Mouse (Mus musculus) G1E (cell line): ENCODE measurements at regions not wholly inside any gene's neighbourhood (a gene's known extent, or its start where the extent isn't known, plus 50 kb on each side); places are given as distances from the start of the nearest gene placed in this dataset.

ENCODE experiments used
- CTCF ChIP-seq: IDR thresholded peaks from 2 replicates; pipeline ENCODE4 v1.5.1; 2012; ENCODE audit warnings: low read depth, low read length, inconsistent platforms, mixed read lengths
- POLR2AphosphoS5 ChIP-seq: IDR thresholded peaks from 2 replicates; pipeline ENCODE4 v1.6.1; 2012; ENCODE audit warnings: low read depth, low read length, inconsistent platforms; ENCODE audit not compliant: insufficient replicate concordance

DNA sequence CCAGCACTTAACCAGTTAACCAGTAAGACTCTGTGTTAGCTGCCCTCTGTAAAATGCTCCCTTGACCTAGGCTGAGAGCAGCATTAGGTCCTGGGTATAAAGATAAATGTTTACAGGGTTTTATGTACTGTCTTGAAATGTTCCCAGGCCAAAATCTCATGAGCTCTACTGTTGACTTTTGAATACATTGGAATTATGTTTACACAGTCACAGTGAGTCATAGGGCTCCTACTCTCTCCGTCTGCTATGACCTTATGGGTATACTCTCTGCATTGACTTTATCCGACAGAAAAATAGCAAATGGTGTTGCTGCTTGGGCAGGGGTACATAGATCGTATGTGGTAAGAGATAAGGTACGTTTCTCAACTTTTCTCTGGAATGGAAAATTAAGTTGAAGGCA, 596.8 kb upstream of the Zeb2 start:
- TF ChIP-seq CTCF (no peak), POLR2AphosphoS5 (no peak)
